Mouse (Mus musculus) heart, postnatal 36 days (tissue): ENCODE results near the gene Thoc3. TPM values are rescaled to one million over a fixed set of nuclear protein-coding genes. Genes with fewer than 3 reads are reported as not detected.

Experiments used
- total RNA-seq, 2 experiments: library from RNA; stranded (reverse); gene quantifications; 2 replicates each; pipeline ENCODE4 v1.2.3; 2021

The Thoc3 gene
- total RNA-seq, 2 experiments from 2014 or later, result 18.7 to 21.4 TPM

Other genes starting within 250 kb of the Thoc3 start
- gene Cplx2, start 97.5 kb downstream of the Thoc3 start, total RNA-seq, result 1 to 10 TPM; 2.3 to 3.3 TPM
- gene Simc1, start 34.9 kb upstream of the Thoc3 start, total RNA-seq, result 1 to 10 TPM; 1.3 to 2.1 TPM
- 10 to 100 TPM; 91.5 TPM for gene 4833439L19Rik, start 96.6 kb upstream of the Thoc3 start, total RNA-seq
- gene Arl10, start 106.2 kb upstream of the Thoc3 start, total RNA-seq, result 1 to 10 TPM; 6.8 to 7.3 TPM
- 10 to 100 TPM; 16.5 to 17.3 TPM for gene Nop16, start 121.2 kb upstream of the Thoc3 start, total RNA-seq
- 100 to 1,000 TPM; 194 to 196 TPM for gene Higd2a, start 121.4 kb upstream of the Thoc3 start, total RNA-seq
- gene Cltb, start 142.5 kb upstream of the Thoc3 start, total RNA-seq, result 100 to 1,000 TPM in 1 of 2 experiments, 10 to 100 TPM in 1; 97.1 to 104 TPM
- 10 to 100 TPM; 21.3 to 23.0 TPM for gene Faf2, start 152.9 kb upstream of the Thoc3 start, total RNA-seq
- 10 to 100 TPM; 50.1 to 54.7 TPM for gene Rnf44, start 225.1 kb upstream of the Thoc3 start, total RNA-seq
- not detected for gene Cdhr2, start 232.6 kb upstream of the Thoc3 start, total RNA-seq